Mouse (Mus musculus): ENCODE data around the gene Cpa5.

DNA sequence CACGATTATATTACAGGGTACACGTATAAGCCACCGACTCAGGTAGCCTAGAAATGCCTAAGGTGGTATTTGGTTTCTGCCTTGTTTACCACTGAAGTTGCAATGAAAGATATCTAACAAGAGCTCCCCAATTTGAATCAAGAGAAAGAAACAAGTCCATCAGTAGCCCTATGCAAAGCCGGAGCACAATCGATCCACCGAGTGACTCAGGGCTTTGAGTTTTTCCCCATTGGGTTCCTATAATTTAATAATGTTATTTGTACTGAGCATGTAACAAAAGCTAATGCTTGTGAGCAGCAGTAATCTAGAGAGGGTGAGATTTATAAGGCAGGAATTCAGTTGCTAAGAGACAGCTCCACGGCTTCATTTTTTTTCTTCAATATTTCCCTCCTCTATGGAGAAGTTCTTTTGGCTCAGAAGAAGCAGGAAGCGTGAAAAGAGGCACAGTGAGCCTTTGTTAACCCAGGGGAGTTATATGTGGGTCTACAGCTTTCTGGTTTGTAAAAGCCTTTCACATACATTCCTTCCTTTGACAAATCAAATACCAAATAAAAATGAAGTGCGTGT is 64.0 kb downstream of the Cpa5 start:
- TF ChIP-seq MAFK (IDR thresholded peaks at IDR 0.05; ENCODE audit: insufficient replicate concordance, low read length) (no peak), TCF12 (IDR thresholded peaks at IDR 0.05; ENCODE audit: low read depth, low read length) (no peak), MEF2A (IDR thresholded peaks at IDR 0.05; ENCODE audit: borderline replicate concordance, low read depth, low read length) (no peak), POLR2A (IDR thresholded peaks at IDR 0.05; ENCODE audit: low read depth, low read length) (no peak), CTCF (conservative IDR thresholded peaks at IDR 0.05 in 1 of 2, IDR thresholded peaks at IDR 0.05 in 1 of 2; ENCODE audit: low read depth in 2 of 2, low read length in 2 of 2) (no peak), SIN3A (IDR thresholded peaks at IDR 0.05; ENCODE audit: low read length) (no peak)
